In genomic region chr6:14899021-14899610, GRCm38 (mm10) we compare ENCODE assay signal across 9 mouse cellular contexts. TPM values are rescaled to one million over a fixed set of nuclear protein-coding genes. Genes with fewer than 3 reads are reported as not detected.
DNase-seq lines count a peak whose midpoint lies in the region; ATAC-seq and TF ChIP-seq lines count a peak whose summit lies in the region.
"Had no signal": no experiment of that assay in that cellular context is flagged by ENCODE, and none has a peak within 500 bp of the region (broad histone marks: within the 10 kb centered on the region; RNA-seq: fewer than 3 reads in every experiment).

No protein-coding gene starts in this region.

- H3K4me1 ChIP-seq in forebrain, postnatal 0 days (ENCODE audit: insufficient read depth), result peaks cover 4% of the 10 kb centered on the region; the same call in 1 of the 2 replicates
- H3K4me1 ChIP-seq in limb, embryonic 15.5 days, result peaks cover 44% of the 10 kb centered on the region

- DNase-seq in kidney, adult 18-20 months, result peak; percentile 2
- no peak for DNase-seq in kidney, adult 9 months
- peak; percentile 23 for DNase-seq in forebrain, postnatal 0 days
- peak; percentile 22 for DNase-seq in retina, embryonic 14.5 days (ENCODE audit: low spot score)
- DNase-seq in adrenal gland, postnatal 10 days, result no peak
- no peak for DNase-seq in adrenal gland, postnatal 36 days
- no peak for DNase-seq in urinary bladder, postnatal 10 days (ENCODE audit: low spot score)

- no peak overlapping the region for H3K27ac ChIP-seq in forebrain, postnatal 0 days (ENCODE audit: low read depth, low read length)
- H3K27ac ChIP-seq in limb, embryonic 15.5 days, result peak overlapping the region; percentile 93

- no peaks in the 10 kb centered on the region for H3K27me3 ChIP-seq in forebrain, postnatal 0 days (ENCODE audit: insufficient read depth, low read length)
- H3K27me3 ChIP-seq in limb, embryonic 15.5 days, result 0 out of 2 replicates have a peak, but pooled peaks cover 6% of the 10 kb centered on the region

- ATAC-seq in forebrain, postnatal 0 days, result no peak
- no peak for ATAC-seq in limb, embryonic 15.5 days (ENCODE audit: insufficient number of reproducible peaks, low FRiP score, low TSS enrichment, low read depth)

- H3K4me3 ChIP-seq in forebrain, postnatal 0 days (ENCODE audit: low read depth, low read length), result no peak overlapping the region
- H3K4me3 ChIP-seq in limb, embryonic 15.5 days, result peak overlapping the region; percentile 74
- H3K4me3 ChIP-seq: erythroblast, embryonic 14.5 days had no signal

- no peaks in the 10 kb centered on the region for H3K36me3 ChIP-seq in forebrain, postnatal 0 days (ENCODE audit: insufficient read depth)
- H3K36me3 ChIP-seq in limb, embryonic 15.5 days, result no peaks in the 10 kb centered on the region

- no peak overlapping the region for H3K9ac ChIP-seq in forebrain, postnatal 0 days
- H3K9ac ChIP-seq in limb, embryonic 15.5 days, result no peak overlapping the region

- TF ChIP-seq CTCF in forebrain, postnatal 0 days (IDR thresholded peaks at IDR 0.05; ENCODE audit: low read depth), result no peak

- peak overlapping the region; percentile 94 for H3K4me2 ChIP-seq in forebrain, postnatal 0 days (ENCODE audit: low read depth)
- H3K4me2 ChIP-seq in limb, embryonic 15.5 days, result peak overlapping the region; percentile 75

- H3K9me3 ChIP-seq in forebrain, postnatal 0 days (ENCODE audit: low read length), result no peaks in the 10 kb centered on the region
- H3K9me3 ChIP-seq in limb, embryonic 15.5 days, result no peaks in the 10 kb centered on the region

- 17% methylated on average over 19 of the region's 19 CpGs for WGBS in forebrain, postnatal 0 days
- WGBS in limb, embryonic 15.5 days, result 15% methylated on average over 19 of the region's 19 CpGs

RNA-seq across cellular contexts. Expression of gene Foxp2, which starts 2.0 kb away (rescaled TPM):
- total RNA-seq in forebrain, postnatal 0 days (2014; rRNA removed), result 39.6 and 50.8 TPM in 2 replicates
- 18.3 and 37.2 TPM in 2 replicates for polyA plus RNA-seq in forebrain, postnatal 0 days (2015; fragmentation: Nextera tagmentation; extraction: Ambion mirVana)
- 20.6 and 25.8 TPM in 2 replicates for polyA plus RNA-seq in limb, embryonic 15.5 days (2015; fragmentation: Nextera tagmentation; extraction: Ambion mirVana)
- 1 to 10 TPM; 5.5 to 7.0 TPM for total RNA-seq in adrenal gland, postnatal 10 days (2021)
- 1 to 10 TPM; 6.1 to 6.2 TPM for total RNA-seq in adrenal gland, postnatal 36 days (2021)

Comparison
In these comparisons a context has a peak if more than half of its experiments do, and no peak if none do; other contexts are left out.
1. DNase-seq: peak in kidney, adult 18-20 months (single experiment), forebrain, postnatal 0 days (single experiment) and retina, embryonic 14.5 days (single experiment); none in kidney, adult 9 months (single experiment), adrenal gland, postnatal 10 days (single experiment), adrenal gland, postnatal 36 days (0 of 2) and urinary bladder, postnatal 10 days (single experiment).